Mouse (Mus musculus) kidney, adult 2 months (tissue): Measurements from ENCODE around the gene Rnf123. TPM values are rescaled to one million over a fixed set of nuclear protein-coding genes. Genes with fewer than 3 reads are reported as not detected.
"Not testable (repeated sequence)": the region's sequence is repeated elsewhere in the genome, so short reads cannot be mapped to it uniquely, and the experiment has no call there.

ENCODE experiments used
- DNase-seq: peaks from one replicate; pipeline ENCODE4 v3.0.0; 2021
- H3K27ac ChIP-seq: fragments of 200-500 bp; 2 replicates; pipeline ENCODE4 v1.5.1; 2012; ENCODE audit warnings: low read depth, low read length, control low read depth, inconsistent platforms; ENCODE audit not compliant: insufficient read depth
- H3K27me3 ChIP-seq: fragments of 200-500 bp; replicated peaks from 2 replicates; pipeline ENCODE4 v1.6.1; 2012; ENCODE audit warnings: mild to moderate bottlenecking, moderate library complexity, low read length, inconsistent platforms; ENCODE audit not compliant: control insufficient read depth, insufficient read depth
- H3K36me3 ChIP-seq: fragments of 200-500 bp; 2 replicates; pipeline ENCODE4 v1.6.1; 2012; ENCODE audit warnings: mild to moderate bottlenecking, moderate library complexity, low read length, inconsistent platforms; ENCODE audit not compliant: control insufficient read depth, insufficient read depth
- H3K4me1 ChIP-seq: fragments of 200-500 bp; 2 replicates; pipeline ENCODE4 v1.6.1; 2011; ENCODE audit warnings: low read length; ENCODE audit not compliant: control insufficient read depth, insufficient read depth
- H3K4me3 ChIP-seq: fragments of 200-500 bp; 2 replicates; pipeline ENCODE4 v1.5.1; 2011; ENCODE audit warnings: mild to moderate bottlenecking, low read depth, low read length, control low read depth; ENCODE audit not compliant: insufficient read depth
- CTCF ChIP-seq: fragments of 200-500 bp; conservative IDR thresholded peaks from 2 replicates; pipeline ENCODE4 v1.5.1; 2011; ENCODE audit warnings: low read depth, mild to moderate bottlenecking, control low read depth, low read length, moderate library complexity, mixed read lengths; ENCODE audit not compliant: insufficient read depth, insufficient read length
- POLR2A ChIP-seq: fragments of 200-500 bp; IDR thresholded peaks from one replicate; pipeline ENCODE4 v1.6.1; 2011; ENCODE audit warnings: low read depth, low read length, control low read depth
- WGBS: fragments of 180-500 bp; shearing (Covaris S2); methylation state at CpG from one replicate; pipeline ENCODE4 v1.1.7; 2018; 5-methylcytosine and 5-hydroxymethylcytosine counted together
- polyA plus RNA-seq: library from polyadenylated mRNA; depleted of rRNA; stranded (reverse); fragments of >200 nt; gene quantifications from 2 replicates; pipeline ENCODE4 v1.2.3, GENCODE M21; 2012

The Rnf123 gene
- polyA plus RNA-seq, 1 experiment, result 92.1 TPM

DNA sequence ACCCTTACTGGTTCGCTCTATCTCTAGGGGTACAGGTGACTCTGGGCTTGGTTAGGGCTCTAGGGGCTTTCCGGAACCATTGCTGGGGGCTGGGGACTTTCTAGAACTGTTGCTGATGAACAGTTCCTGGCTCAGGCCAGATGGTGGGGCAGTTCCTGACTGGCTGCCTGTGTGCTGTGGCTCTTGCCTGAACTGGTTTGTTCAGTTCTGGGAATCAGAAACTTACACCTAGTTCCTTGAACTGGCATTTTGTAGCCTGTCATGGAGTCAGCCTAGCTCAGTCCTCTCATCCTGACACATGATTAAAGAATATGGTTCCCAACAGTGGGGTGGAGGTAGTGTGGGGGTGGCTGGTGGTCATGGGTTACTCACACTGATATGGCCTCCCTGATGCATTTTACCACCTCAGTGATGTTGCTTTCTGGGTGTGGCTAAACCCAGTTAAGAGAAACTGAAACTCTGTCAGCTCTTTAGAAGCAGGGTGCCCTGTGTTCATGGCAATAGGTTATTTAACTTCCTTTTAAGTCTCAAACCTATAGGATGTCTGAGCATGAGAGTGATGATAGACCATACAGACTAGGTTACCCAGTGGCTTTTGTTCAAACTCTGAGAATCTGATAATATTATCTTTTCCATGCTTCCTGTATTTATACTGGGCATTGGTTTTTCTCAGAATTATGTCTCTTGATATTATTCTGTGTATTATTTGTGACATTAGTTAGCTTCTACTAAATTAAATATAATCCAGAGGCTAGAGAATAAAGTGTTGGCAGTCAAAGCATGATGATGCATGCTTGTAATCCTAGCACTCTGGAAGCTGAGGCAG lies 47.6 kb downstream of the Rnf123 start:
- no peaks in the 10 kb centered on the region for H3K27me3 ChIP-seq
- H3K36me3 ChIP-seq, result no peaks in the 10 kb centered on the region; the same call in 1 of the 2 replicates
- H3K4me3 ChIP-seq, result no peak overlapping the region
- no peak overlapping the region for H3K27ac ChIP-seq
- DNase-seq, result no peak
- TF ChIP-seq POLR2A (no peak), CTCF (no peak; the same call in 1 of the 2 replicates)
- 88% methylated on average over 2 of the region's 2 CpGs for WGBS
- no peaks in the 10 kb centered on the region for H3K4me1 ChIP-seq

DNA sequence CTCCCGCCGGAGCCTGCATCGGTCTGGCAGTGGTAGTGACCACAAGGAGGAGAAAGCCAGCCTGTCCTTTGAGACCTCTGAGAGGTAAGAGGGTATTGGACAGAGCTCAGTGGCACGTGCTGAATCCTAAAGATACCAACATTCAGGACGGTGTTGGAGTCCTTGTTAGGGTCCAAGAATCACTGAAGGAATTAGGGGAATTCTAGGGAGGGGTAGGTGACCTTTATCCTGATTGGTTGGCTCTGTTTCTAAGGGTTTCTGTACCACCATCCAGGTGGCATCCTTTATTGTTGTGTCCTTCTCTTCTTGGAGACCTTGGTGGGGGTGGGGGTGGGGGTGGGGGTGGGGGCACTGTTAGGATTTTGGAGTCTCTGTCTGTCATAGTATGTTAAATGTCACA lies 51.0 kb downstream of the Rnf123 start:
- 85% methylated on average over 5 of the region's 5 CpGs for WGBS
- Histone ChIP-seq H3K27me3 (no peaks in the 10 kb centered on the region), H3K4me1 (no peaks in the 10 kb centered on the region), H3K36me3 (no peaks in the 10 kb centered on the region), H3K4me3 (no peak overlapping the region), H3K27ac (no peak overlapping the region)
- TF ChIP-seq POLR2A (no peak), CTCF (no peak)
- DNase-seq, result no peak

DNA sequence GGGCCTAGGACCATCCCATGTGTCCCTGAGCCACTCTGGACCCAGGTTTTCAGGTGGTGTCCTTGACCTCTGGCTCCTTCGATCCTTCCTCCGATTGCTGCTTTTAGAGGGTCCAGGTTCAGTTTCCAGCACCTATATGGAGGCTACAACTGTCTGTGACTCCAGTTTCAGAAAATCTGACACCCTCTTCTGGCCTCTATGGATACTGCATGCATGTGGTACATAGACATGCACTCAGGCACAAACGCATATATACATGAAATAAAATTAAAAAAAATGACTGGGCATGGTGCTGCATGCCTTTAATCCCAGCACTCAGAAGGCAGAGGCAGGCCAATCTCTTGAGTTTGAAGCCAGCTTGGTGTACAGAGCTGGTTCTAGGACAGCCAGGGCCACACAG lies 55.3 kb downstream of the Rnf123 start:
- no peak for DNase-seq
- Histone ChIP-seq H3K4me3 (no peak overlapping the region), H3K27ac (no peak overlapping the region), H3K4me1 (no peaks in the 10 kb centered on the region), H3K27me3 (no peaks in the 10 kb centered on the region), H3K36me3 (peaks cover 2% of the 10 kb centered on the region; the same call in 1 of the 2 replicates)
- WGBS, result 96% methylated on average over 3 of the region's 3 CpGs
- TF ChIP-seq CTCF, result no peak
- TF ChIP-seq POLR2A, result no peak

DNA sequence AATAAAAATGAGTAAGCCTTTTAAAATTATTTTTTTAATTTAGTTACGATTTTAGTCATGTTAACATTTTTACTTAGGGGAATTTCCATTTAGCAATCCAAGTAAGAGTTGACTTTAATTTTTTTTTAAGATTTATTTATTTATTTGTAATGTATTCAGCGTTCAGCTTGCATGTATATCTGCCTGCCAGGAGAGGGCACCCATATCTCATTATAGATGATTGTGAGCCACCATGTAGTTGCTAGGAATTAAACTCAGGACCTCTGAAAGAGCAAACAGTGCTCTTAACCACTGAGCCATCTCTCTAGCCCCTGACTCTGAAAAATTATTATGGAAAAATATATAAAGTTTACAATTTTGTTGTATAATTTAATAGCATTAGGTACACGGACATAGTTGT lies 56.6 kb downstream of the Rnf123 start:
- Histone ChIP-seq H3K27ac (no peak overlapping the region), H3K27me3 (no peaks in the 10 kb centered on the region), H3K36me3 (peaks cover 2% of the 10 kb centered on the region; the same call in 1 of the 2 replicates), H3K4me3 (no peak overlapping the region), H3K4me1 (no peaks in the 10 kb centered on the region)
- WGBS, result 80% methylated on average over 3 of the region's 3 CpGs
- DNase-seq, result no peak
- no peak for TF ChIP-seq CTCF
- no peak for TF ChIP-seq POLR2A

DNA sequence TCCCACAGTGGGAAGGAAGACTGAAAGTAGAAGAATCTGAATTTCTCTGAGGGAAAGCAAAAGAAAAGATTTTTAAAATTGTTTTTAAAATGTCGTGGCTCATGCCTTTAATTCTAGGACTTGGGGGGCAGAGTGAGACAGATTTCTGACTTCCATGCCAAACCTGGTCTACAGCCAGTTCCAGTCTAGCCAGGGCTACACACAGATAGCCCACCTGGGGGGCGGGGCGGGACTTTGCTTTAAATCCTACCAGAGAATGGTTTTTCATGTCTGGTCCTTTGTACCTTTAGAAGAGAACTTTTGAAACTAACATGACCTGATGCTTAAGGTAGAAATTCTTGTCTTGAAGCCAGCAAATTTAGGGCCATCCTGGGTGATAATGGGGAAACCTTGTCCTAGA lies 59.9 kb downstream of the Rnf123 start:
- H3K27ac ChIP-seq, result no peak overlapping the region
- peaks cover 2% of the 10 kb centered on the region; the same call in 1 of the 2 replicates for H3K36me3 ChIP-seq
- no peaks in the 10 kb centered on the region for H3K27me3 ChIP-seq
- WGBS, result 89% methylated on average over 3 of the region's 3 CpGs
- DNase-seq, result no peak
- H3K4me1 ChIP-seq, result 0 out of 2 replicates have a peak, but pooled peaks cover 5% of the 10 kb centered on the region
- TF ChIP-seq CTCF (no peak), POLR2A (no peak)
- no peak overlapping the region for H3K4me3 ChIP-seq

DNA sequence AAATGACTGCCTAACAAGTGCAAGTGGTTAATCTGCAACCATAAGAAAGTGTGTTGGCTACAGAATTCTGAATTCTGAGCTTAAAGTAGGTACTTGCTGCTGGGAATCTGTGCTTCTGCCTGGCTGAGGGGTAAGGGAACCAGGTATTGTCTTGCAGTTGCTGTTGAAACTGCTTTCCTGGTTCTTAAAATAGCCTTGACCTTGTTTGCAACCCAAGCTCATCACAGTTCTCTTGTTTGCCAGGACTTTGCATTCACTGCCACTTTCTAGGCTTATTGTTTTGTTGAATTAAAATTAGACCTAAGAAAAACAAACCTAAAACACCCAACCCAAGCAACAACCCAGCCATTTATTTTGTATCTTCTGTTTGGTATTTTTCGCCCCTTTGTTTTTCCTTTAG lies 62.4 kb downstream of the Rnf123 start:
- Histone ChIP-seq H3K36me3 (peaks cover 2% of the 10 kb centered on the region; the same call in 1 of the 2 replicates), H3K4me3 (no peak overlapping the region), H3K27me3 (no peaks in the 10 kb centered on the region), H3K4me1 (0 out of 2 replicates have a peak, but pooled peaks cover 5% of the 10 kb centered on the region), H3K27ac (no peak overlapping the region)
- 46% methylated on average over 1 of the region's 1 CpGs for WGBS
- TF ChIP-seq CTCF (no peak), POLR2A (no peak)
- peak; percentile 20 for DNase-seq

DNA sequence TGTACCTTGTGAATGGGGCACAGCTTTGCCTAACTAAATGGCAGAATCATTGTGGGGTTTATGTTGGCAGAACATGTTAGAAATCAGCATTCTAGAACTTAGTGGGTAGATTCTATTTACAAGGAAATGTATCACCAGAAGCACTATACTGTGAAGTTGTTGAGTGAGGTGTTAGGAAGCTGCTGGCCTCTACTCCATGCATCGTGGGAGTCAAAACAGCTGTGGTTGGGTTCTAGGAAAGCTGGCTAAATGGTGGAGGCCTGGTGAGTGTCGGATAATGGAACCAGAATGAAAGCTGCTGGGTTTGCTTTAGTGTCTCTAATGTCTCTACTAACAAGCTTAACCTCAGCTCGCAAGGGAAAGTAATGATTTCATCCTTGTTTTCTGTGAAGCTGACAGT lies 66.0 kb downstream of the Rnf123 start:
- 0 out of 2 replicates have a peak, but pooled peaks cover 5% of the 10 kb centered on the region for H3K4me1 ChIP-seq
- H3K36me3 ChIP-seq, result no peaks in the 10 kb centered on the region; the same call in 1 of the 2 replicates
- TF ChIP-seq CTCF (no peak), POLR2A (no peak)
- no peak for DNase-seq
- no peak overlapping the region for H3K27ac ChIP-seq
- 78% methylated on average over 3 of the region's 3 CpGs for WGBS
- no peaks in the 10 kb centered on the region for H3K27me3 ChIP-seq
- H3K4me3 ChIP-seq, result no peak overlapping the region

DNA sequence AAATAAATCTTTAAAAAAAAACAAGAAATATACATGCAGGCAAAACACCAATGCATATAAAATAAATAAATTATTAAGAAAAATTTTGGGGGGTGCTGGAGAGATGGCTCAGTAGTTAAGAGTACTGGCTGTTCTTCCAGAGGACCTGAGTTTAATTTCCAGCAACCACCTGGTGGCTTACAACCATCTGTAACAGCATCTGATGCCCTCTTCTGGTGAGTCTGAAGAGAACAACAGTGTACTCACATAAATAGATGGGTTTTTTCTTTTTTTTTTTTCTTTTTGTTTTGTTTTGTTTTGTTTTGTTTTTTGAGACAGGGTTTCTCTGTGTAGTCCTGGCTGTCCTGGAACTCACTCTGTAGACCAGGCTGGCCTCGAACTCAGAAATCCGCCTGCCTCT lies 69.6 kb downstream of the Rnf123 start:
- WGBS, result 93% methylated on average over 2 of the region's 2 CpGs
- DNase-seq, H3K4me1 ChIP-seq, H3K36me3 ChIP-seq, H3K4me3 ChIP-seq, H3K27me3 ChIP-seq, H3K27ac ChIP-seq: not testable (repeated sequence)
